Mouse (Mus musculus) left cerebral cortex, postnatal 10 days (tissue): ENCODE measurements around the gene Rnf10. TPM values are rescaled to one million over a fixed set of nuclear protein-coding genes. Genes with fewer than 3 reads are reported as not detected.

ENCODE experiments used
- DNase-seq, 2 experiments: peaks; one replicate each; pipeline ENCODE4 v3.0.0; 2021 to 2022; ENCODE audit warnings: low spot score in 2 of 2, mixed read lengths in 1 of 2; ENCODE audit errors: extremely low spot score in 1 of 2
- intact Hi-C: fragments of 180-260 bp; cut with DNase I; formaldehyde crosslinking; loops from one replicate; pipeline ENCODE4 v1.15.1; 2025
- total RNA-seq, 2 experiments: library from RNA; stranded (reverse); gene quantifications; 2 replicates each; pipeline ENCODE4 v1.2.3; 2021

Gene Rnf10
- total RNA-seq, 2 experiments from 2014 or later: 256 to 269 TPM

DNA sequence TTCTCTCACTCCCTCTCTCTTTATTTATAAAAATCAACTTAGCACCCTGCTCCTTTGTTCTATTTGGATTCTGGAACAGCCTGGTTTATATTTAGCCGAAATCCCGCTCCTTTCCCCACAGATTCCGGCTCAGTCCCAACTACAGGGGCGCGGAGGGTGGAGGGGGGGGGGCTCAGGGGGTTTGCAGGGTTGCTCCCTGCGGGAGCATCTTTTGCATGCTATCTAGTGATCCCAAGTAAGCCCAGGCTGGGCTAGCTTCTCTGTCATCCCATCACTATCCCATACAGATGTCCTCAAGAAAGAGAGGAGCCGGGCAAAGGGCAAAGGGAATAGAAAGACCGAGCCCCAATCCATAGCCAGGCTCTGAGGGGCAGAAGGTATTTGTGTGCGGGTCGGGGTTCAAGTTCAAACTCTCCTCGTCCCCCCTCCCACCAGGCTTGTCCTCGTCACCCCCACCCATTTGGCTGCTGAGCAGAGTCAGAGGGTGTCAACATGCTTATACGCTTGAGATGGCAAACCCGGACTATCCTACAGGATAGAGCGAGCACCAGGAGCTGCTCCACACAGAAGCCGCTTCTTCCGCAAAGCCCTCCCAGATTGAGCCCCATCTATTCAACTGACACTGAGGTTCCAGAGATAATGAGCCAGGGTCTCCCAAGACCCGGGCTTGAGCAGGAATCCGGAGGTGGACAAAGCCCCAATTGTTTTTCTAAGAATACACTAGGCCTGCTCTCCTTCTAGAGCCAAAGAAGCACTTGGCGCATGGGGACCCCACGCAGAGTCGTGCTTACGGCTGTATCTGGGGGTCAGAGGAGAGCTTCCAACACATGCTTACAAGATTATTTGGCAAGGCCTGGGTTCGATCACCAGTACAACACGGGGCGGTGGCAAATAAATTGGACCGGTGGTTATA, 57.2 kb downstream of the Rnf10 start:
- DNase-seq: no peak
- intact Hi-C loops: no loop called here

DNA sequence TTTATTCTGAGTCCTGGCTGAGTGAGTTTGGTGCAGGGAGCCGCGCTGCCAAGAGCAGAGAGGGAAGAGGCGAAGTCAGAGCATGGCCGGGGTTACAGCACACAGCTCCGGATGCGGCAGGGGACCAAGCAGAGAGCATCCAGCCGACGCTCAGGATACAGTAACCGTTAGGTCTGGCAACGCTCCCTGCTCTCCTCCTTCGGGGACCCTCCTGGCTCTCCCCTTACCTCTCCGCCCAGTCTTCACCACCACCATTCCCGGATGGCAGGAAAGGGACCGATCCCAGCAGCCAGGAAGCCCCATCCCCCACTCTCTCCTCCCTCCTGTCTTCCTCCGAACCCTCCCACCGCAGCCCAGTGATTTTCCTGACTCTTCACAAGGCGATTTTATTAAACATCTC, 57.8 kb downstream of the Rnf10 start:
- intact Hi-C loops: no loop called here
- peak in 1 of 2 experiments; percentile 68 for DNase-seq

DNA sequence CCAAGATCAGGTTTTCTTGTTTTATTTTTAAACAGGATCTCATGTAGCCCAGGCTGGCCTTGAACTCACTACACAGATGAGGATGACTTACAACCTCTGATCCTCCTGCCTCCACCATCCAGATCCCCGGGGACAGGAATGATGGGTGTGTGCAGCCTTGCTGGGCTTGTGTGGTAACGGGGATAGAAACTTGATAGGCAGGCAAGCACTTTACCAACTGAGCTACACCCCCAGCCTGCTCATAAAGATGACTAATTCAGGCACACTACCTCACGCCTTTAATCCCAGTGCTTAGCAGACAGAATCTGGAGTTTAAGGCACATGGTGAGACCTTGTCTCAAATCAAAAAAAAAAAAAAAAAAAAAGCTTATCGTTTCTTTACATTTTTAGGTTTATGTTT, 59.8 kb downstream of the Rnf10 start:
- DNase-seq: no peak
- intact Hi-C loops: no loop called here

DNA sequence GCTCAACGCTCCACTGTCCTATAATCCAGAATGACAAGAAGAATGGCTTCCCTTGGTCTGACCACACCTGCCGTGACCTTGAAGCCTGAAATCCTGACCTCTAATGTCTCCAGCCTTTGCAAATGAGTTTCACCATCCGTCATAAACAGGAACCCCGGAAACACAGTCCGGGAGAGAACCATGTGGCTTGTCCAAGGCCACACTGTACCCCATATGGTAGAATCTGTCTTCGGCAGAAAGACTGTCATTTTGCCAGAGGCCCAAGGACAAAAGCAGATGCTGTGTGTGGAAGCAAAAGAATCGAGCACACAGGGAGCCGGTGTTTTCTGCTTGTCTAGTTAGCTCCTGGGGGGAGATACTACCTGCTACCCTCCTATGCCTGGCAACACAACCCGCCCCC, 60.2 kb downstream of the Rnf10 start:
- intact Hi-C loops: no loop called here
- no peak for DNase-seq

DNA sequence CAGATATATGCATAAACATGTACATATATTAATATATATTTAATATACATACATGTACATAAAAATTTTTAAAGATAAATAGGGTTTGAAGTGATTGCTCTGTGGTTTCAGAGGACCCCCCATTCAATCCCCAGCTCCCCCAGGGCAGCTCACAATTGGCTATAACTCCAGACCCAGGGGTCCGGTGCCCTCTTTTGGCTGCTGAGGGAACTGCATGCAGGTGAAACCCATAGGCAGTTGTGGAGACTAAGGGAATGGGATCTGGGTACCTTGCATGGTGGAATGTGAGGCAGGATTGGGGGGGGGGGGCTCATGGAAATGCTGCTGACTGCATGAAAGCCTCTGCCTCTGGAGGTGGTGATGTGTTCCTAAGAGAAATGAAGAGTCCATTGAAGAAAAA, 62.3 kb downstream of the Rnf10 start:
- intact Hi-C loops: no loop called here
- no peak for DNase-seq

DNA sequence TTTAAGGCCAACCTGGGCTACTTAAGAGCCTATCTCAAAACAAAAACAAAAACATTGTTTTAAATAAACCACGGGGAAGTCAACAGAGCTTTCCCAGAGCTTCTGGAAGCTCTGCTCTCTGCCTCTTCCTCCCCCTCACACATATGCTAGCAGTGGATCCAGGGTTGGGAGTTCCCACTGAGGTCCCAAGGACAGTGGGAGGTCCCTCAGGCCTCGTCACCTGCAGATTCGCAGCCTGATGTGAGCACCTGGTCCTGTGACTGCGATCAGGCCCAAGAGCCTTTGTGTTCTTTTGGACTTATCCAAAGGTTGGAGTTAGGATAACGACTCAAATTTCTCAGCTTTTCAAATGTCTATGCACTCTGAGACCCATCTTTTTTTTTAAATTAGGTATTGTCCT, 64.1 kb downstream of the Rnf10 start:
- DNase-seq: no peak
- intact Hi-C loops: no loop called here

DNA sequence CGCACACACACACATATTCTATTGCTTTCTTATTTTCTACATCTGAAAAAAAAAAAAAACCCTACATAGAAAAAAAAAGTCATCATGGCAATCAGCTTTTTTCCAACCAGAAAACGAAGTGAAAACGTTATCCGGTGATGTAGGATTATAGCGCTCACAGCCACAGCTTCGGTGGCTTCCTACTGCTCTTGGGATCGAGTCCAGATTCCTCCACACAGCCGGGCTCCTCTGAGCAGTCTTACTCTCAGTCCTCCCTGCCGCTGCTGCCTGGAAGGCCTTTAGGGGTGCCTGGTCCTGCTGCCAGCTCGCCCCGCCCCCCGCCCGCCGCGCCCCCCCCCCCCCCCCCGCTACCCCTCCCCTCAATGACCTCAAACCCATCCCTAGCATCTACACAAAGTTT, 64.8 kb downstream of the Rnf10 start:
- intact Hi-C loops: no loop called here
- DNase-seq: no peak

DNA sequence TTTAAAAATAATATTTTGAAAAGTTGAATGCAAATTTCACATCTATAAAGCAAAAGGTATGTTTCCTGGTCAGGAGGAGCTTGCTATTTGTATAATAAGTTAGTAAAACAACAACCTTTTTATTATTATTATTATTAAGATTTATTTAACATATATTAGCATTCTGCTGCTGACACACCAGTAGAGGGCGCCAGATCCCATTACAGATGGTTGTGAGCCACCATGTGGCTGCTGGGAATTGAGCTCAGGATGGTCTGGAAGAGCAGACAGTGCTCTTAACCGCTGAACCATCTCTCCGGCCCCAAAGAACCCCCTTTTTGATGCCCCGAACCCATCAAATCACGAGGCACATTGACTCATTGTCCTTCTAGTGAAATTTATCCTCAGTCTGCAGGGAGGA, 65.5 kb downstream of the Rnf10 start:
- intact Hi-C loops: no loop called here
- no peak for DNase-seq

DNA sequence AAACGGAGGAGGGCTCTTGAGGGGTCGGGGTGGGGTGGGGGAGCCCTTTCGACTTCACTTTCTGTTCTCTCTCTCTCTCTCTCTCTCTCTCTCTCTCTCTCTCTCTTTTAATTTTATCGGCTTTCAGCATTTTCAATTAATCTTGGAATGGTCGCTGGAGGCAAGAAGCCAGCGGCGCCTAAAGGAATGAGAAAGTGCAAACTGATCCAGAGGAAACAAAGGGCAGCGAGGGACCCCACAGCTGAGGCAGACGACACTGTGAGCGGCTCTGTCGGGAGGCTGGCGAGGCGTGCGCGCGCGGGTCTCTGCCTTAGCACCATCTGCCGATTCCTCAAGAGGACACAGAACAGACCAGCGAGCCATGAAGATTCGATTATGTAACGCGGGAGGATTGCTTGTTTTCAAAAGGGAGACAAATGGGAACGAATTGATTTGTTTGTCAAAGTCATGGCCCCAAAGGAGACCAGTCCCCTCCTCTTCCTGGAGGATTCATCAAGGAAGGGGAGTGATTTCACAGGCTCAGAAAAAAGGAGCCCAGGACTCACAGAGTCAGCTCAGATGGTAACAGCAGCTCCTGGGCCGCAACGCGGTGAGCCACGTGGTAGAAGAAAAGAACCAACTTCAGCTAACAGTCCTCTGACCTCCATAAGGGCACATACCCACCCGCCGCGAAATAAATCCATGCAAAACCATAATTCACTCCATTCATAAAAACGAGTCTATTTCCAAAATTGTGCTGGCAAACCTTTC, 68.0 kb downstream of the Rnf10 start:
- peak in 1 of 2 experiments; percentile 65 for DNase-seq
- intact Hi-C loops: no loop called here

DNA sequence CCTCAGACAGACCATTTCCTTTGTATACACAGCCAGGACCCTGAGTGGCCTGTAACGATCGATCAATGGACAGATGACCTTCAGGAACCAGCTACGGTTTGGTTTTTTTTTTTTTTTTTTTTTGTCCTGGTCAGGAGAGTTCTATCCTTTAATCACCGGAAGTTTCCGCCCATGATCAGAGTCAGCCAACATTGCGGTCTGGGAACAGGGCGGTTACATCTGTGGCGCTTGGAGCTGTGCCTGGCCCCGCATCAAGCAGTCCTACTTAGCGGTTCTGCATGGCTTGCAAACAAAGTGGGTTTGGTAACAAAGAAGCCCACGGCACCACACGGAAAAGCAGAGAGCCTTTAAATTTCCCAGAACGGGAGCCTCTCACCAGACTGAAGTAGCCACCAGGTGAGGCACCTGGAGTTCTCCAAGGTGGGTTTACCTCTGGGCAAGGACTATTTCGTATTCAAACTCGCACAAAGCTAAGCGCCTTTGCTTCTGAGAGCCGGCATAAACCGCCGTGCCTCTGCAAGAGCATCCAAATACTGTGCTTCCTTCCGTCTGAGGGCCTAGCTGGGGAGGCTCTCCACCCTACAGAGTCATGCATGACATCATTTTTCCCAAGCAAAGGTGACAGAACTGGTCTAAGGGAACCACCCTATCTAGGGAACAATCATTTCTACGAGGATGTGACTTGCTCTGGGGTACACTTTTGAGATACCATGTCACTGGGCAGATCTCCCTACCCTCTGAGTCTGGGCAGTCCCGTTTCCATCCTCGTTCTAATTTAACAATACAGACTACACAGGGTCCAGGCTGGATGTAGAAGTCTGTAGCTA, 68.8 kb downstream of the Rnf10 start:
- no peak for DNase-seq
- intact Hi-C loops: no loop called here

DNA sequence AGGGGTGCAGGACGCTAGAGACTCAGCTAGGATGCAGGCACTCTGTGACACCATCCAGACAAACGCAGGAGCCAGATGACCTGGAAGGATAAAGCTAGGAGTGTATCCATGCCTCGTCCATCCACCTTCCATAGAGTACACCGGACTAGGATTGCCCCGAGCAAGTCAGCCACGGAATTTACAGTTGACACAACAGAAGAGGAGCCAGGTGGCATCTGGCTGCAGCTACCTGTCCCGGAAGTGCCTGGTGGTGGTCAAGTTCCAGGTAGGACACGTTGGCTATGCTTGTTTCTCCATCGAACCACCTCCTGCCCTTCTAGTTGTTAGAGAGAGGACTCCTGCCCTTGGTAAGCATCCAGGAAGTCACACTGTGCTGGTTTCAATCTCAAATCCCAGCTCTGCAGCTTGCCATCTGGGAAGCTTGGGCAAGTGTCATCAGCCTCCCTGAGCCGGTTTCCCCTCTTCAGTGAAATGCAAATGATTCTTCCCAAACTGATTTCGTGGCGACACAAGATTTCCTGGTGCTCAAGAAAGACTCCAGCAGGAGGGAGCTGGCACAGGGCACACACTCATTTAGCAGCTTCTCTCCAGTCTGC, 78.0 kb downstream of the Rnf10 start:
- intact Hi-C loops: loop anchor here (5.0 kb wide), 1 partner anchor 38 kb away; no protein-coding TSS in a partner anchor
- no peak for DNase-seq

DNA sequence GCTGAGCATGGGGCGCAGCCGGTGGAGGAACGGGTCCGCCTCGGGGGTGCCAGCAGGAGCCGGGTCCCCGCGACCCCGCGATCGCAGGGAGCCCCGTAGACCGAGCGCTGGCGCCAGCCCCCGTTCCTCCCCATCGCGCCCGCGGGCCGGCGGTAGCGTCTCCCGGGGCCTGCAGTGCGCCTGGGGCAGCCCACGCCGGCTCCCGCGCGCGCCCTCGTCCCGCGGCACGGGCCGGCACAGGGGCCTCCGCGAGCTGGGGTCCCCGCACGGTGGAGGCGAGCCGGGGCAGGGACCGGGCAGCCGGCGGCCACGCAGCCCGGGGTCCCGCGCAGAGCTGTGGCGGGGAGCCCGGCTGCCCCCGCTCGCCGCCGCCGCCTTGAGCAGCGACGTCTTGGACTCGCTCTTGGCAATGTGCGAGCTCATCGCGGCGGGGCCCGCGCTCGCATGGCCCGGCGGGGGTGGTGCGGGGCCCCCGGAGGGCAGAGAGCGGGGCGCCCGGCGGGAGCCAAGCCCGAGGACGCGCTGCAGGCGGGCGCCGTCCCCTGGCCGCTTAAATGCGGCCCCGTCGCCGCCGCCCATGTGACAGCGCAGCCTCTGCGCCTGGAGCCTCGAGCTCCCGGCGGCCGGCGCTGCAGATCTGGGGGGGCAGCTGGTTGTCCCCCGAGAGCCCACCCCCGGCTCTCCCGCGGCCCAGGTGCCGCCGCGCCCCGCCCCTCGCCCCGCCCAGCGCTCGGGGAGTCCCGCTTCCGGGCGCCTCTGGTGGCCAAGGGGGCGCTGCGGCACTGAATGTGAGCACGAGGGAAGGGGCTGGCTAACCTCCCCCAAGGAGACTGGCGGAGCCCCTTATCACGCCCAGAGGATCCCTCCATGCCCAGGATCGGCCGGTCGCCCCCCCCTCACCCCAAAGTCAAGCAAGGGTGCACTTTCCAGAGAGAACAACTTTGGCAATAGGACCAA, 78.8 kb downstream of the Rnf10 start, which contains the start of gene Cabp1:
TSS of gene Cabp1 (minus strand) at position 713 of the 957 bp plus-strand sequence.
- intact Hi-C loops: loop anchor here (5.0 kb wide), 1 partner anchor 38 kb away; no protein-coding TSS in a partner anchor
- peak in 1 of 2 experiments; percentile 85 for DNase-seq

DNA sequence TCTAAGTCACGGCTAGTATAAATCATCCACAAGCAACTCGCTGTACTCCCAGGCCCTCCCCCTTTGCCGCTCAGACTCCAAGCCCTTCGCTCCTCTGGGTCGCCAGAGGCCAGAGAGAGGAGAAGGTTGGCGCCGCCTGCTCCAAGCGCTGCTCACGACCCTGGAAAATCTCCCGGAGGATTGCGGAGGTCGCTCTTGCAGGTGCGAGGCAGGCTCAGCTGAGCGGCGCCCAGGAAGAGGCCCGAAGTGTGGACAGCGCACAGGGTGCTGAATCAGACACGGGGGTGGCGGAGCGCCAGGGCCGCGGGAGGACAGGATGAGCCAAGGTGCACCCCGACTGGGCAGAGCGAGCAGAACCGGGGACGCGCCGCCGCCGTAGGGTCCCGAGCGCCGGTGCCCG, 79.5 kb downstream of the Rnf10 start:
- intact Hi-C loops: loop anchor here (5.0 kb wide), 1 partner anchor 39 kb away; no protein-coding TSS in a partner anchor
- peak in 1 of 2 experiments; percentile 82 for DNase-seq

DNA sequence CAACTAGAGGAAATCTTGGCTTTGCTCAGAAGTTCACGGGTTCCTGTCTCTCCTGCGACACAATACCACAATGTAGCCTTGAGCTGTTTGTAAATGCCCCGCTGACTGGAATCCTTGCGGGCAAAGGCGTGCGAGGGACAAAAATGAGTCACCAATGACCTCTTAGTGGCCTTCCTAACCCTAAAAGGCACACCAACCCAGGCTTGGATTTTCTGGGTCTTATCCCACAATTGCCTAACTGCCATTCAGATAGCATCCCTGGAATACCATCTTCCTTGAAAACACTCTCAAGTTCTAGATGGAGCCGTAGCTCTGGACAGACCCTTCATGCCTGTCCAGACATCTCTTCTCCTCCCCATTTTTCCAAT, 79.9 kb downstream of the Rnf10 start:
- no peak for DNase-seq
- intact Hi-C loops: loop anchor here (5.0 kb wide), 1 partner anchor 39 kb away; no protein-coding TSS in a partner anchor

DNA sequence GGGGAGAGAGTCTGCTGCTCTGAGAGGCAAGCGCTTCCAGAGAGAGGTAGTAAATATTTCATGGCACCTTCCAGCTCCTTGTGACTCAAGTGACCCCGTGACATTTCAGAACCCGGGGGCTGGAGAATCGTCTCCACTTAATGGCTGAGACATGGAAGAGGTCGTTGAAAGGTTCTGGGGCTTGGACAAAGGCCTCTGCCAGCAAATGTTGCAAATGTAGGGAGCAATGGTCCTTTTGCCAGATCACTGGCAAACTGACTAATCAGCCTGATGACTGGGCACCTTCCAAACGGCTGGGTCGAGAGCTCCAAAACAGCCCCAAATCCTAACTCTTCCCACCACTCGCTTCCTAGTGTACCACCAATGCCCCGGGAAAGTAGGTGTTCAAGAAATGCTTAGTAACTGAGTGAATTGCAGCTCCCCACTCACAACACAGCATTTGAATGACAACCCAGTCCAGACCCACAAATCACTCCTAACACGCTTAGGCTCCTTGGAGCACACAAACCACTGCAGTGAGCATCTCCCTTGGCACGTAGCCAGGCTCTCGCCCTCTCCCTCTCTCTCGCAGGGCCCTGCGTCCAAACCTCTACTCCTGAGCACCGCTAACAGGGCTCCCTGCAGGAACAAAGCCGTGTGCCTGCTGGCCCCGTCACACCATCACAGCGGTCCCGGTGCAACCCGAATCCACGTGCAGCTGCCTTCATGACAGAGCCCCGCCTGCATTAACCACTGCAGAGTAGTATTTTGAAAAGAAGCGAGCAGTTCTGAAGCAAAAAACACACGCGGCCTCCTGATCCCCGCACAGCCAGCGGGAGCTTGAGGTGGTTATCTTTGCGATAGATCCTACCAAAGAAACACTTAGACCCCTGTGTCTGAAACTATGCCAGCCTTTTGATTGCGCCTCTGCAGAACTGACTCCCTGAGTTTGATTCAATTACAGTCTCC, 80.5 kb downstream of the Rnf10 start:
- DNase-seq: peak in 1 of 2 experiments; percentile 61
- intact Hi-C loops: loop anchor here (5.0 kb wide), 1 partner anchor 40 kb away; no protein-coding TSS in a partner anchor
